Mouse (Mus musculus) thymus, postnatal 25 days (tissue): Measurements from ENCODE around the gene Ubr4.
"Not testable (repeated sequence)": the region's sequence is repeated elsewhere in the genome, so short reads cannot be mapped to it uniquely, and the experiment has no call there.

Source experiments
- DNase-seq: peaks from one replicate; pipeline ENCODE4 v3.0.0; 2022

Gene Ubr4

DNA sequence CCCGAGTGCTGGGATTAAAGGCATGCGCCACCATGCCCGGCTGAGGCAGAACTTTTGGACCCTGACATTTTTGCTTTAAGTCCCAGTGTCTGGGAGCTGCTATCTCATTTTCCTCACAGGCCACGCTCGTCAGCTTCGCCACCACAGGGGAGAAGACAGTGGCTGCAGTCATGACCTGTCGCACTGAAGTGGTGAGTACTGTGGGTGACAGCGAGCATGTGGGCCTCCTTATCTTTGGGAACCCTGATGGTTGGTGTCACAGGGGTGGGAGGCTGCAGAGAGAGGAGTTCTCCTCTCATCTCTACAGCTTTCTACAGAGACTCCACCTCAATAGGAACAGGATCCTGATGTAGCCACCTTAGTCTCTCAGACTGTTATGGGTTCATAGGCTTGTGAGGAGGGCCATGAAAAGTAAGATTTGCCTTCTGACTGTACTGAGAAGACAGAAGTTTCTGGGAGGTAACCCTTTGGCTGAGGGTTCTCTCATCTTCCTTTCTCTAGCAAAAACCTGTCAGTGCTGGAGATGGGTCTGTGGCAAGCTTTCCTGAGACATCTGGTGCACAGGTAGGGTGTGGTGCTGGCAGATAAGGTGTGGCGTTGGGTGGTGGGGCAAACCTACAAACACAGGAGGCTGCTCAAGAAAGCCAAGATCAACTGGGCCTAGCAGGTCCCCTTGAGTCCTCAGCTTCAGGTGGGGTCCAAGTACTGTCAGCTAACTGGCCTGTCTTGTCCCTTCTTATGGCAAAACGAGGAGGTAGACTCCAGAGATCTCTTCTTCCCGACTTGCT, 8.5 kb downstream of the Ubr4 start:
- DNase-seq = no peak

DNA sequence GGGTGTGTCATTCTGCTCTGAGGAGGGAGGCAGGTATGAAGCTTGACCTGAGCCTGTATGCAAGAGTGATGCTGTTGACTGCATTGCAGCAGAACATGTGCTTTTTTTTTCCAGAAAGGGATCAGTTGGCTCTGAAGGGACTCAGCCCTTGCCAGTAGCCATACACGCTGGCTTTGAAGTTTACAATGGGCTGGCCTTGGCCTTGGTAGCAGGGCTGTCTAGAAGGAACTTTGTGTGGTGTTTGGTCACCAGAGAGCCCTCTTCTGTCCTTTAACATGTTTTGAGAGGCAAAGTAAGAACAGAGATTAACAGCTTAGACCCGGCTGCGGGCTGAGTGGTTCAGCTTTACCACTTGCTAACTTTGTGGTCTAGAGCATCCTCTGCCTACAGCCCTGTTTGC, 14.9 kb downstream of the Ubr4 start:
- no peak for DNase-seq

DNA sequence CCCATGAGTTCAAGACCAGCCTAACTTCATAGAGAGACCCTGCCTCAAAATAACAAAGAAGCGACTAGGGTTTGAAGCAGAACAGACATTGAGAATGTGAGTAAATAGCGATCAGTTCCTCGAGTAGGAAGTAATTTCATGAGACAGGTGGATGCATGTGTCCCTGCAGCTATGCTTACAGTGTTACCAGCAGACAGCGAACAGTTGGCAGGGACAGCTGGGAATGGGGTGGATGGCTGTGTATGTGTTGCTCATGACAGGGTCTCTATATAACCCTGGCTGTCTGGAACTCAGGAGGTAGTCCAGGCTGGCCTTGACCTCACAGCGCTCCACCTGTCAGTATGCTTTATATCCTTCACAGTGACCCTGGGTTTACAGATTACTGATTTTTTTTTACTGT, 15.6 kb downstream of the Ubr4 start:
- DNase-seq = no peak

DNA sequence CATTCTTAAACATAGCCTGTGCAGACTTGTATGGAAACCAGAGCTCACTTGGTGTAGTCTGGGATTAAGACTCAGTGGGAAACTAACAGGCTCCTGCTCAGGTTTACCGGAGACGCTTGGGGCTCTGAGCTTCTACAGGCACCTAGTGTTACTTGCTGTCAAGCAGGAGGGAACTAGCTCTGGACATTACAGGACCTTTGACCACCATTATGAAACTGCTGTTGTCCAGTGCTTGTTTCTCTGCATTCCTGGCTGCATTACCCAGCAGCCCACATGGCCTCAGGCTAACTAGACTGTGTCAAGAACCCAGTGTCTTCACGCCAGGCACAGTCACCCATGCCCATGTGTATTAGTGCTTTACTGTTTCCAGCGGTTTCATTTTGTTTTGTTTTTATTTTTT, 20.7 kb downstream of the Ubr4 start:
- no peak for DNase-seq

DNA sequence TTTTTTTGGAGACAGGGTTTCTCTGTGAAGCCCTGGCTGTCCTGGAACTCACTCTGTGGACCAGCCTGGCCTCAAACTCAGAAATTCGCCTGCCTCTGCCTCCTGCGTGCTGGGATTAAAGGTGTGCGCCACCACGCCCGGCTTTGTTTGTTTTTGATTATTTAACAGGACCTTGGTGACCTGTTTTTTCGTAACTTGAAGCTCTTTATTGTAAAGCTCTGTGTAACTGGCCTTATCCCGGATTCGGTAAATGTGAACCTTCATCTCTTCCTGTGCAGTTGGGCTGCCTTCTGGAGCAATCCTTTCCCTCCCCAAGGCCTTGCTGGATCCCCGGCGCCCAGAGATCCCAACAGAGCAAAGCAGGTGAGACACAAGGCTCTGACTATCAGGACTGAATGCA, 21.1 kb downstream of the Ubr4 start:
- no peak for DNase-seq

DNA sequence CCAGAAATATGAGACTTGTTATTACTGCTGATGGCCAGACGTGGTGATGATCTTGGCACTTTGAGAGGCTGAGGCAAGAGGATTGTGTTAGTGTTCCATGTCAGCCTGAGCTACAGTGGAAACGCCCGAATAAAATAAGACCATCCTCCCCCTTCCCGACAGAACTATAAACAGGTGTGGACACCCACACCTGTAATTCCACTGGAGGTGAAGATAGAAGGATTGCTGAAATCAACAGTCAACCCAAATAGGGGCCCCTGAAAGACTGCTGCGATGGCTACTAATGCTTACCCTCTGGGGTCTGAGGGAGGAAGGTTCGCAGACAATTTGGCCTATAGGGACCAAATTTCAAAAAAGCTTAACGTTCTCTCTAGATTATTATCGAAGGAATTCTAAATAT, 27.3 kb downstream of the Ubr4 start:
- DNase-seq = peak; percentile 2

DNA sequence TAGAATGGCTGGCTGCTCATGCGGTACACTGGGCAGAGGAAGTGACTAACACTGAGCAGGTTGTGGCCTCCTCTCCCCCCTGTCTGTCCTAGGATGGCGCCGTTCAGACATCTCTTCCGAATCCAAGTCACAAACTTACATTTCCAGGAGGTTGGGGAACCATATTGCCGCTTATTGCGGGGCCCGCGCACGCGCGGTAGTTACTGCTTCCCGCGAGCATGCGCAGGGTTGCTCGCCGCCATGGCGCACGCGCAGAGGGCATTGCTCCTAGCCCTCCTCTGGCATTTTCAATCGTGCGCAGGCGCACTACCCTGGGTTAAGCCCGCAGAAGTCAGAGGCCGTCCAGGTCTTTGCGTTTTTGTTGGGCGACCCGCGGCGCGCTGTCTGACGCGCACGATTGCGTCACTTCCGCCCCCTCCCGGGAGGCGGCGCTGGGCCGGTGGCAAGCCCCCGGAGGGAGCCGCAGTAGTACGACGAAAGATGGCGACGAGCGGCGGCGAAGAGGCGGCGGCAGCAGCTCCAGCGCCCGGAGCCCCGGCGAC, 27.9 kb downstream of the Ubr4 start:
- peak; percentile 100 for DNase-seq

DNA sequence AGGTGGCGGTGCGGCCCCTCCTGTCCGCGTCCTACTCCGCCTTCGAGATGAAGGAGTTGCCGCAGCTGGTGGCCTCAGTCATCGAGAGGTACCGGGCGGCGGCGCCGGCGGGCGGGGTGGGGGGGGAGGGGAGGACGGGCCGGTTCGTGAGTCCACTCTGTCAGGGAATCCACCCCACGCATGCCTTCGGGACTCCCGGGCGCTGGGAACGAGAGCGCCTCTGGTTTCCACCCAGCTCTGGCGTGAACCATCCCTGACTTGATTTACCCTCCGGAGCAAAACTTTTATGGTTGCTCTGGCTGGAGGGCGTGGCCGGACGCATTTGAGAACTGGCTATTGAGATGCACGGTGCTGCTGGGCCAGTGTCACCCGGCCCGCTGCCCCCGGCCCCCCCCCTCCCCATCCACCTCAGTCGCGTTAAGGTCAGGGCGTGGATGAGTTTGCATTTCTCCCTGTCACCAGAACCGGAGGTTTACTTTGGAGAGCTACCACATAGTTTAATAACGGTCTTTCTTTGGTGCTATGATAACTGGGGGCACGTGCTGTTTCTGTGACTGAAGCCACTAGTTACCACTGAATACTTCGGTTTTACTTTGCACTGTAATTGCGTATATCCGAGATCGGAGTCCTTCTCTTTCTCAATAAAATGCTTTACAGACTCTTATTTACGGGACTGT, 28.5 kb downstream of the Ubr4 start:
- no peak for DNase-seq

DNA sequence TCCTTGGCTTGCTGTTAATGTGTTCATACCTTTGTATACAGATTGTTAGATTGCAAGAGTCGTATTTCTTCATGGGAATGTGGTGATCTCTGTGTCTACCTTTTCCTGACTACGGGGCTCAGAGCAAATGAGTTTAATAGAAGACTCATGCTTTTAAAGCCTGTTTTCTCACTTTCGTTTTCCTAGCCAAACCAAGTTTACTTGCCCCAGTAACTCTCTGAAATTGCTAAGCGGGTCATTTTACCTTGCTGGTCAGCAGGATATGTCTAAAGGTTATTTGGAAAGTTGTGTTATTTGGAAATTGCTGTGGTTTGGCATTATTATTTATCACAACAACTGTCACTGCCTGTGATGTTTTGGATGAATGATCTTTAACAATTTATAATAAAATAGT, 29.0 kb downstream of the Ubr4 start:
- no peak for DNase-seq

DNA sequence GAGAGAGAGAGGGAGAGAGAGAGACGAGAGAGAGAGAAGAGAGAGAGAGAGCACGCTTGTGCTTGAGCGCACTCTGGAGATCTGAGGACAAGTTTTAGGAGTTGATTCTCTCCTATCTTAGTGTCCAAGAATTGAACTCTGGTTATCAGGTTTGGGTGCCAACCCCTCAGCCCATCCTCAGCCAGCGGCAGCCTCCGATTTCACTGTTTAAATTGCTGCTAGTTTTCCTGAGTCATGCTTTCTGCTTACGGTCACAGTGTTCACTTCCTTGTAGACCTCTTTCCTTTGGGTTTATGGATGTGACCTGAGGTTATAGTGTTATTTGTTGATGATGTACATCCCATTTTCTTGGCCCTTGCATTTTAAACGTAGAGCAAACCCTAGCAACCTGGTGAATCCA, 29.8 kb downstream of the Ubr4 start:
- no peak for DNase-seq

DNA sequence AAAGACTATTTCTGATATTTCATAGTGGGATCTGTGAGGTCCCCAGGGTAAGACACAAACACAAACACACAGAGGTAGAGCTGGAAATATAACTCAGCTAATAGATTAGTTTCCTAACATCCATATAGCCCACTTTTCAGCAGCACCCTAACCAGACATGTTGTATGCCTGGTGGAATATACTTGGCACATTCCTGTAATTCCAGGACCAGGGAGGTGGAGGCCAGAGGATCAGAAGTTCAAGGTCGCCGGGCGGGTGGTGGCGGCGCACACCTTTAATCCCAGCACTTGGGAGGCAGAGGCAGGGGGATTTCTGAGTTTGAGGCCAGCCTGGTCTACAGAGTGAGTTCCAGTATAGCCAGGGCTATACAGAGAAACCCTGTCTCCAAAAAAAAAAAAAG, 33.4 kb downstream of the Ubr4 start:
- DNase-seq = not testable (repeated sequence)

DNA sequence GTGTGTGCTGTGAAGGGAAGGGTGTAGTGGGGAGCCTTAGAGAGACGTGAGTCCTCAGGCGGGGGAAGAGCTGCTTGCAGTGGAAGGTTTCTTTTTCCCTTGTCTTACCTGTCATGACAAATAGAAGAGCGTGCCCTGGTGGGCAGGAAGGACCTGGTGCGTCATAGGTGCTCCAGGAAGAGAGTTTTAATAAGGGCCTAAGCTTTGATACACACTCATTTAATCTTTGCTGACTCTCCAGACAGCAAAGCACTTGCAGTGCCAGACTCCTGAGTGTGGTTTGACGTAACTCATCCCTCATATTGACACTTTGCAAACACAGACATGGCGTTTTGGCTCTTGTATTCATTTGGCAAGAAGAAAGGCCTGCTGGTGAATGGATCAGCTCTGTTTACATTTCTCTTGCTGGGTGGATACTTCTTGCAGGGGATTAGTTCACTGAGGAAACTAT, 34.5 kb downstream of the Ubr4 start:
- no peak for DNase-seq

DNA sequence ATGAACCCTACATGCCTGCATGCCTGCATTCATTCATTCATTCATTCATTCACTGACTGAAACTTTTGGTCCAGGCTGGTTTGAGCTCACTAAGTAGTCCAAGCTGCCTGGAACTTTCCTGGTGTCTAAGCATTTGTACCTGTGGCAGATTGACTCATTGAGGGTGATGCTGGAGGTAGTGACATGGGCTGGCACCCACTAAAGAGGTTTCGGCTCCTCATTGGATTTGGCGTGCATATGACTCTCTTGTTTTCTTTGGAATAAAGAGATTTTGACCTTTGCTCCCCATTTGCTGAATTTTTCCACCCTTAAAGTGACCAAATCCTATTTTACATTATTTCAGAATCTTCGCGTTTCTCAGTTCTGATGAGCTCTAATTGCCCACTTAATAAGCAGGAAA, 37.1 kb downstream of the Ubr4 start:
- no peak for DNase-seq

DNA sequence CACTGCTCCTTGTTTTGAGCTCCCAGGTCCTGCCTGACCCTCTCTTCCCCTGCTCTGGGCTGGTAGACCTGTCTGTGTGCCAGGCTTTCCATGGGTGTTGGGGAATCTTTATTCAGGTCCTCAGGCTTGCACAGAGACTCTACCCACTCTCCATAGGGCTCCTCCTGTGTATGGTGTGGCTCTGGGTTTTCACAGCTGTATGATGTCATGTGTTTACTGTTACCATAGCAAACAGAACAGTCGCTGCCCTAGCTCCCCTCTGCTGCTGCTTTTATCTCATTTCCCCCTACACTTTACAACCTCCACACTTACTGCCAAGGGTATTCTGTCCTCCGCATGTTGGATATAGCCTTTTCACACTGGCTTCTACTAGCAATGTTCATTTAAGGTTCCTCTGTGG, 43.0 kb downstream of the Ubr4 start:
- DNase-seq = no peak

DNA sequence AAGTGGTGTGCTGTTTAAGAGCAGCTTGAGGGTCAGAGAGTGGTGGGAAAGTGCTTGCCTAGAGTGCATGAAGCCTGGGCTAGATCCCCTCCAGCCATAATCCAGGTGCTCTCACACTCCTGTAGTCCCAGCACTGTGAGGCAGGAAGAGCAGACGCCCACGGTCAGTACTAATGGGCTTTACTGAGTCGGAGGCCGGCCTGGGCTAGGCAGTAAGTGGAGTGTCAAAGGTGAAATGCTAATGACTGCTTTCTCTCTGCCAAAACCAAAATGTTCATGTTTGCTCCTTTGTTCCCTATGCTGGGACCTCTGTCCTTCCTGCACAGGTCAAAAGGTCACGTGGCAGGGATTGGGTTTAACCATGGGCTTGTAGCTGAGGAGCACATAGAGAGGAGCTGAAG, 48.1 kb downstream of the Ubr4 start:
- DNase-seq = no peak

DNA sequence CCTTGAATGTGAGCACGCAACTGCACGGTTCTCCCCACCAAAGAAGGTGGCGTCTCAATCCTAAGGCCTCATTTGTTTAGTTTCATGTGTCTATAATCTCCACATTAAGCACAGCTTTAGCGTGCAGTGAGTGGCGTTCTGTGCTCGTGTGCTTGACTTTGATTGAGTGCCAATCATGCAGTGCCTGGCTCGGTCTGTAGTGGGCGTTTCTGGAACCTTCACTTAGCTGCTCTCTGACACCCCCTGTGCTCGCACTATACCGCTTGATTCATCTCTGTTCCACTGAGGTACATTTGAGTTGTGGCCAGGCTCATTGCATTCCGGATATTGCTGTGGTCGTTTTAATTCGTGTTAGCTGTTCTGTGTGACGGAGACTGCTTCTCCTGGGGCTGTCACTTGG, 50.8 kb downstream of the Ubr4 start:
- DNase-seq = no peak

DNA sequence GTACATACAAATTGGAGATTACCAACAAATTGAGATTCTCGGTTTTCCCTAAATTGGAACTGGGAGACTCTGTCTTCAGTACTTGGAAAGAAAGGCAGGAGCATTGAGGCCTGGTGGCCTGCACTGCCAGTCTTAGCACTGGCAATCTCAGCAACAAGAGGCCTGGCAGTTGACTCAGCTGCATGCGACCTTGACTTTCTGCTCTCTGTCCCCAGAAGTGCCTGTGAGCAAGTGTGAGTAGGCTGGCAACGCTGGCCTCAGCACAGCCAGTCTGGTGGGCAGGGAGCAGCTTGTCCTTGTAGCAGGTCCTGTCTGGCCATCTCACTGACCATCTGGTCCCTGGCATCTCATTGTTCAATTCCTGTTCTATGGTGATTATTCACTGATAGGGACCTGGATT, 58.9 kb downstream of the Ubr4 start:
- no peak for DNase-seq

DNA sequence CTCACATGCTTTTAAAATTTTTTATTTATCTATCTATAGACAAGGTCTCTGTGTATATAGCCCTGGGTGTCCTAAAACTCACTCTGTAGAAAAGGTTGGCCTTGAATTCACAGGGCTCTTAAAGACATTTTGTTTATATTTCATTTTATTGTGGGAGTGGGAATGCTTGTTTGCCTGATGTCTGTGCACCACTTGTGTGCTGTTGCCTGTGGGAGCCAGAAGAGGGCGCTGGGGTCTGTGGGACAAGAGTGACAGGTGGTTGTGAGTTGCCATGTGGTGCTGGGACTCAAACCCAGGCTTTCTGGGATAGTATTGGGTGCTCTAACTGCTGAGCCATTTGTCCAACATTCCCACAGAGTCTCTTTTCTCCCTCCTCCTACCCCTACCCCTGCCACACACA, 65.5 kb downstream of the Ubr4 start:
- DNase-seq = no peak

DNA sequence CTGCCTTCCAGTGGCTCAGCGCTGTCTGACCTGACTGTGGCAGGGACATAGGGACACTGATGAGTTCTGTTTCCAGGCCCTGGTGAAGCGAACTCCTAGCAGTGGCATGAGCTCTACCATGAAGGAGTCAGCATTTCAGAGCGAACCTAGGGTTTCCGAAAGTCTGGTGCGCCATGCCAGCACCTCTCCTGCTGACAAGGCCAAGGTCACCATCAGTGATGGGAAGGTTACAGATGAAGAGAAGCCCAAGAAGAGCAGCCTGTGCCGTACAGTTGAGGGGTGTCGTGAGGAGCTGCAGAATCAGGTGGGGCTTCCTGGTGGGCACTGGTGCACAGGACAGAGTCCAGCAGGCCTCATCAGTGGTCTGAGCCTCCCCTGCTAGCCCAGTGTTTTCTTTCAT, 69.2 kb downstream of the Ubr4 start:
- DNase-seq = no peak

DNA sequence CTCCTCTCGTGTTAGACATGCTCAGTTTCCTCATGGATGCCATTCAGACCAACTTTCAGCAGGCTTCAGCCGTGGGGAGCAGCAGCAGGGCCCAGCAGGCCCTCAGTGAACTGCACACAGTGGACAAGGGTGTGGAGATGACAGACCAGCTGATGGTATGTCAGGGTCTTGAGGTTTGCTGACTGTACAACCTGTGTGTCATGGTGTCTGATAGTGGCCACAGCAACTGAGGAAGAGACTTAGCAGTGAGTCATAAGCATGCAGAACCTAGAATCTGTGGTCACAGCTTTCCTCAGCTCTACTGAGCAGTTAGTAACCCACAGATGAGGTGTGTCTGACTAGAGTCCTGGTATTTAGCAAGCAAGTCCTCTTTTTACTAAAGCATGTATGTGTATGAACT, 70.0 kb downstream of the Ubr4 start:
- no peak for DNase-seq

DNA sequence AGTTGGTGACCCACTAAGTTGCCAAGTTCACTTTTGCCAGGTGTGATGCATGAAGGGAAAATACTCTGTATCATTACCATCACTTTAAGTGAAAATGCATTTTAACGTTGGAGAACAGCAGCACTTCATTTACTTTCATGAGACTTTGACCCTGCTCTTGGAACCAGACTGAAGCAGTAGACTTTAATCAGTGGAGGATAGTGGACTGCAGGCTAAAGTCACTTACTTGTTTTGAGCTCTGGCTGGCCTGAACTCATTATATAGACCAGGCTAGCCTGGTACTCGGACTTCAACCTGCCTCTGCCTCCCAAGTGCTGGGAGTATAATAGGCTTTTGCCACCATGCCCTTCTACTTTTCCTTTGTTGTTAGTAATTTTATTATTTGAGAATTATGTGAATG, 70.9 kb downstream of the Ubr4 start:
- DNase-seq = no peak

DNA sequence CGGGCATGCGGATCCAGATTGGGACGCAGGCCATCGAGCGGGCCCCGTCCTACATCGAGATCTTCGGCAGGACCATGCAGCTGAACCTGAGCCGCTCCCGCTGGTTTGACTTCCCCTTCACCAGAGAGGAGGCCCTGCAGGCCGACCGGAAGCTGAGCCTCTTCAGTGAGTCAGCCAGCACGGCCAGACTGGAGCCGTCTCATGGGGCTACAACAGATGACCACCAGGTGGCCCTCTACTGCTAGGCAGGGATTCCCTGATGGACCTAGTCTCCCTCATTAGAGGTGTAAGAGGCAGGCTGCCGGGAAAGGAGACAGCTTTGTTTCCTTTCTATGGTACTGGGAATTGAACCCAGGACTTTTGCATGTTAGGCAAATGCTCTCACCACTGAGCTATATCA, 77.8 kb downstream of the Ubr4 start:
- peak; percentile 26 for DNase-seq

DNA sequence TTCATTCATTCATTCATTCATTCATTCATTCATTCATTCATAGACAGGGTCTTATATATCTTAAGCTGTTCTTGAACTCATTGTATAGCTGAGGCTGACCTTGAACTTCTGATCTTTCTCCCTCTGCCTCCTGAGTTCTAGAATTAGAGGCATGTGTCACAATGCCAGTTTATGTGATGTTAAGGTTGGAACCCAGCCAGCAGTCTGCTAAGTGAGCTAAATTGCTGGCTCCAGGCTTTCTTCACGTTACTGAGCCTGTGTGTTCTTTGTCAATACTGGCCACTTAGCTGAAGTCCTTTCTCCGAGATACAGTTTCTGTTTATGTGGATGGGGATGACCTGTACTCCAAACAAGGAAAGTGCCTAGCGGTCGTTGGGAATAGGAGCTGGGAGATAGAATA, 78.5 kb downstream of the Ubr4 start:
- no peak for DNase-seq

DNA sequence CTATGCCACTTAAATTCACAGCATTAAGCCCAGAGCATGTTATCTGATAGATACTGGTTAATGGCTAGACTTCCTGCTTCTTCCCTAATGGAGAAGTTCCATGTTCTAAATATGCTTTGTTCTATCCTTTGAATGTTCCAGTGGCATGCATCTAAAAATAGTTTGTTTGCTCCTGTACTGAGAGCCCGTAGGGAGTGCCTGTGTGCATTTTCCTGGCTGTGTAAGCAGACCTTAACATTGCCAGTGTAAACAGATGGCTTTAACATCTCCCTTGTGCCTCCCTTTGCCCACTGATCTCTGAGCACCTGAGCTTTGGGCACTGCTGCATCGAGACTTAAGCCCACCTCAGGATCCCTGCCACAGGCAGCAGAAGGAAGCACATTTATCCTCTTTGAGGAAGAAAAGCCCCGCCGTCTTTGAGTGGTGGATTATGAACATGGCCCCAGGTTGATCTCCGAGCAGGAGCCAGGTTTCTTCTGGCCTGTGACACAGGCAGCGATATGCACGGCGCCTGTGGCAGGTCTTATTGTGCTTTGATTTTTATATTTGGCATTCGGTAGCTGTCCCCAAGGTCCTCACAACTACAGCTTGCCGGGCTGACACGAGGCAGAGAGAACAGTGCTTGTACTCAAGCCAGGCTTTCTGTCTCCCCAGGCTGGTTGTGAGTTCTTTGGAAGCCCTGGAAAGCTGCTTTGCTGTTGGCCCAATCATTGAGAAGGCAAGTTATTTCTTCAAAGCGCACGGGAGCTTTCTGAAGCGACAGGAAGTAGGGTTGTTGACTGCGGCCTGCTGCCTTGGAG, 80.8 kb downstream of the Ubr4 start:
- no peak for DNase-seq
